Mouse (Mus musculus): ENCODE measurements at regions not wholly inside any gene's neighbourhood (a gene's known extent, or its start where the extent isn't known, plus 50 kb on each side); places are given as distances from the start of the nearest gene placed in this dataset.

- TF ChIP-seq MAFK (IDR thresholded peaks at IDR 0.05; ENCODE audit: insufficient read depth, low read depth, low read length) (no peak), ZC3H11A (IDR thresholded peaks at IDR 0.05; ENCODE audit: borderline replicate concordance, low read depth, low read length) (no peak), CHD2 (IDR thresholded peaks at IDR 0.05; ENCODE audit: low read depth, low read length) (no peak), ZNF384 (IDR thresholded peaks at IDR 0.05; ENCODE audit: low read depth, low read length) (no peak), HCFC1 (IDR thresholded peaks at IDR 0.05; ENCODE audit: borderline replicate concordance, insufficient read depth, low read length) (no peak)
- H3K9ac ChIP-seq (ENCODE audit: insufficient read depth, low read depth, low read length, poor library complexity, severe bottlenecking): no peak overlapping the region
- peaks cover 3 to 20% of the 10 kb centered on the region in 2 experiments; a peak in 1 of 4 replicates for H3K4me1 ChIP-seq (ENCODE audit: control insufficient read depth in 2 of 2, insufficient read depth in 2 of 2, low read length in 2 of 2, poor library complexity in 1 of 2)
- DNase-seq (ENCODE audit: low read depth, low spot score): no peak
- no peaks in the 10 kb centered on the region for H3K9me3 ChIP-seq (ENCODE audit: control insufficient read depth, insufficient read depth, low read depth, low read length)
- H3K4me3 ChIP-seq (ENCODE audit: insufficient read depth in 1 of 2, low read depth in 1 of 2, low read length in 2 of 2, poor library complexity in 1 of 2, severe bottlenecking in 1 of 2): no peak overlapping the region
- no peaks in the 10 kb centered on the region for H3K36me3 ChIP-seq (ENCODE audit: control insufficient read depth, insufficient read depth, low read length, poor library complexity, severe bottlenecking)
- no peak overlapping the region for H3K27ac ChIP-seq (ENCODE audit: insufficient read depth, low read depth, low read length, poor library complexity, severe bottlenecking)
- in situ Hi-C loops (cut with MboI; ENCODE audit: low sequenced_read_pairs in 2 of 2, unreplicated experiment in 2 of 2): loop anchor here (5.0 to 10.0 kb wide), 2 partner anchors 243 to 251 kb away; no protein-coding TSS in a partner anchor
Observed at GRCm38 (mm10) chr17:87565631-87566030, 70.1 kb upstream of the Epcam start.

- no peak overlapping the region for H3K9ac ChIP-seq (ENCODE audit: insufficient read depth, low read depth, low read length, poor library complexity, severe bottlenecking)
- H3K27ac ChIP-seq (ENCODE audit: insufficient read depth, low read depth, low read length, poor library complexity, severe bottlenecking): no peak overlapping the region
- no peaks in the 10 kb centered on the region for H3K36me3 ChIP-seq (ENCODE audit: control insufficient read depth, insufficient read depth, low read length, poor library complexity, severe bottlenecking)
- peaks cover 3 to 25% of the 10 kb centered on the region in 2 experiments; a peak in 2 of 4 replicates for H3K4me1 ChIP-seq (ENCODE audit: control insufficient read depth in 2 of 2, insufficient read depth in 2 of 2, low read length in 2 of 2, poor library complexity in 1 of 2)
- no peak for DNase-seq (ENCODE audit: low read depth, low spot score)
- in situ Hi-C loops (cut with MboI; ENCODE audit: low sequenced_read_pairs in 2 of 2, unreplicated experiment in 2 of 2): loop anchor here (5.0 to 10.0 kb wide), 2 partner anchors 244 to 251 kb away; no protein-coding TSS in a partner anchor
- H3K9me3 ChIP-seq (ENCODE audit: control insufficient read depth, insufficient read depth, low read depth, low read length): no peaks in the 10 kb centered on the region
- H3K4me3 ChIP-seq (ENCODE audit: insufficient read depth in 1 of 2, low read depth in 1 of 2, low read length in 2 of 2, poor library complexity in 1 of 2, severe bottlenecking in 1 of 2): no peak overlapping the region
- TF ChIP-seq ZC3H11A (IDR thresholded peaks at IDR 0.05; ENCODE audit: borderline replicate concordance, low read depth, low read length): no peak
- TF ChIP-seq HCFC1 (IDR thresholded peaks at IDR 0.05; ENCODE audit: borderline replicate concordance, insufficient read depth, low read length): no peak
- TF ChIP-seq CHD2 (IDR thresholded peaks at IDR 0.05; ENCODE audit: low read depth, low read length): no peak
- TF ChIP-seq ZNF384 (IDR thresholded peaks at IDR 0.05; ENCODE audit: low read depth, low read length): no peak
- no peak for TF ChIP-seq MAFK (IDR thresholded peaks at IDR 0.05; ENCODE audit: insufficient read depth, low read depth, low read length)
Observed at GRCm38 (mm10) chr17:87566296-87566695, 69.5 kb upstream of the Epcam start.

- Histone ChIP-seq H3K36me3 (ENCODE audit: control insufficient read depth, insufficient read depth, low read length, poor library complexity, severe bottlenecking) (no peaks in the 10 kb centered on the region), H3K4me3 (ENCODE audit: insufficient read depth in 1 of 2, low read depth in 1 of 2, low read length in 2 of 2, poor library complexity in 1 of 2, severe bottlenecking in 1 of 2) (no peak overlapping the region), H3K27ac (ENCODE audit: insufficient read depth, low read depth, low read length, poor library complexity, severe bottlenecking) (no peak overlapping the region), H3K9ac (ENCODE audit: insufficient read depth, low read depth, low read length, poor library complexity, severe bottlenecking) (no peak overlapping the region), H3K4me1 (ENCODE audit: control insufficient read depth in 2 of 2, insufficient read depth in 2 of 2, low read length in 2 of 2, poor library complexity in 1 of 2) (peaks cover 3 to 25% of the 10 kb centered on the region in 2 experiments; a peak in 2 of 4 replicates), H3K9me3 (ENCODE audit: control insufficient read depth, insufficient read depth, low read depth, low read length) (no peaks in the 10 kb centered on the region)
- in situ Hi-C loops (cut with MboI; ENCODE audit: low sequenced_read_pairs in 2 of 2, unreplicated experiment in 2 of 2): loop anchor here (5.0 to 10.0 kb wide), 2 partner anchors 245 to 252 kb away; no protein-coding TSS in a partner anchor
- TF ChIP-seq MAFK (IDR thresholded peaks at IDR 0.05; ENCODE audit: insufficient read depth, low read depth, low read length) (no peak), CHD2 (IDR thresholded peaks at IDR 0.05; ENCODE audit: low read depth, low read length) (no peak), HCFC1 (IDR thresholded peaks at IDR 0.05; ENCODE audit: borderline replicate concordance, insufficient read depth, low read length) (no peak), ZNF384 (IDR thresholded peaks at IDR 0.05; ENCODE audit: low read depth, low read length) (no peak), ZC3H11A (IDR thresholded peaks at IDR 0.05; ENCODE audit: borderline replicate concordance, low read depth, low read length) (no peak)
- no peak for DNase-seq (ENCODE audit: low read depth, low spot score)
Observed at GRCm38 (mm10) chr17:87566996-87567395, 68.8 kb upstream of the Epcam start.

- H3K9me3 ChIP-seq (ENCODE audit: control insufficient read depth, insufficient read depth, low read depth, low read length): no peaks in the 10 kb centered on the region
- H3K9ac ChIP-seq (ENCODE audit: insufficient read depth, low read depth, low read length, poor library complexity, severe bottlenecking): no peak overlapping the region
- no peak overlapping the region for H3K4me3 ChIP-seq (ENCODE audit: insufficient read depth in 1 of 2, low read depth in 1 of 2, low read length in 2 of 2, poor library complexity in 1 of 2, severe bottlenecking in 1 of 2)
- H3K4me1 ChIP-seq (ENCODE audit: control insufficient read depth in 2 of 2, insufficient read depth in 2 of 2, low read length in 2 of 2, poor library complexity in 1 of 2): peaks cover 3 to 25% of the 10 kb centered on the region in 2 experiments; a peak in 2 of 4 replicates
- no peak overlapping the region for H3K27ac ChIP-seq (ENCODE audit: insufficient read depth, low read depth, low read length, poor library complexity, severe bottlenecking)
- H3K36me3 ChIP-seq (ENCODE audit: control insufficient read depth, insufficient read depth, low read length, poor library complexity, severe bottlenecking): no peaks in the 10 kb centered on the region
- no peak for DNase-seq (ENCODE audit: low read depth, low spot score)
- in situ Hi-C loops (cut with MboI; ENCODE audit: low sequenced_read_pairs in 2 of 2, unreplicated experiment in 2 of 2): loop anchor here (5.0 to 10.0 kb wide), 2 partner anchors 245 to 253 kb away; no protein-coding TSS in a partner anchor
- TF ChIP-seq ZC3H11A (IDR thresholded peaks at IDR 0.05; ENCODE audit: borderline replicate concordance, low read depth, low read length) (no peak), ZNF384 (IDR thresholded peaks at IDR 0.05; ENCODE audit: low read depth, low read length) (no peak), MAFK (IDR thresholded peaks at IDR 0.05; ENCODE audit: insufficient read depth, low read depth, low read length) (no peak), CHD2 (IDR thresholded peaks at IDR 0.05; ENCODE audit: low read depth, low read length) (no peak), HCFC1 (IDR thresholded peaks at IDR 0.05; ENCODE audit: borderline replicate concordance, insufficient read depth, low read length) (no peak)
Observed at GRCm38 (mm10) chr17:87567475-87567874, 68.3 kb upstream of the Epcam start.

Data from ES-E14 (cell line).